Mouse (Mus musculus) 3T3-L1 (cell line): ENCODE measurements around the gene Cilp2.
A peak's percentile ranks its signal among the peaks of the same experiment; 100 is the strongest.

Experiments used
- DNase-seq: peaks from one replicate; pipeline ENCODE4 v3.0.0-alpha.2; 2015; ENCODE audit warnings: low read depth, low spot score

Cilp2 gene

GRCm38 (mm10) chr8:69901484-69902162, 14.1 kb upstream of the Cilp2 start:
- peak; percentile 98 for DNase-seq

DNA sequence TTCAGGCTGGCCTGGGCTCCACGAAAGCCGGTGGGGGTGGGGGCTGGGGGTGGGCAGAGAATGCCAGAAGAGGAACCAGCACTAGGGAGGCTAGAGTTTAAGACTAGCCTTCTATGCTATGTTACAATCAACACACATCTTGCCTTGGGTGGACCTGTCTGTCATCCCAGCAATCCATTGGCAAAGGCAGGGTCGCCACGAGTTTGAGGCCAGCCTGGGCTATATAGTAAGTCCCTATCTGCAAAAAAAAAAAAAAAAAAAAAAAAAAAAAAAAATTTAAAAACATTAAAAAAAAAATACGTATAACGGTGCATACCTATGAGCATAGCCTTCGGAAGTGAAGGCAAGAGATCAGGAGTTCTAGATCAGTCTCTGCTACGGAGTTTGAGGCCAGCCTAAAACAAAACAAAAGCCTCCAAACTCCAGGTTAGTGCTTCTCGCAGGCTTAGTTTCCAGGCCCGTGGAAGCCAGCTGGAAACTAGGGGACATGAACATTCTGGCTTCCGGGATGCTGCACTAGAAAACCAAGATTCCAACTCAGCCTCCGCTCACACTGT, 13.5 kb upstream of the Cilp2 start:
- peak; percentile 42 for DNase-seq

- DNase-seq: no peak
Observed at GRCm38 (mm10) chr8:69899876-69900275, 12.4 kb upstream of the Cilp2 start.

DNA sequence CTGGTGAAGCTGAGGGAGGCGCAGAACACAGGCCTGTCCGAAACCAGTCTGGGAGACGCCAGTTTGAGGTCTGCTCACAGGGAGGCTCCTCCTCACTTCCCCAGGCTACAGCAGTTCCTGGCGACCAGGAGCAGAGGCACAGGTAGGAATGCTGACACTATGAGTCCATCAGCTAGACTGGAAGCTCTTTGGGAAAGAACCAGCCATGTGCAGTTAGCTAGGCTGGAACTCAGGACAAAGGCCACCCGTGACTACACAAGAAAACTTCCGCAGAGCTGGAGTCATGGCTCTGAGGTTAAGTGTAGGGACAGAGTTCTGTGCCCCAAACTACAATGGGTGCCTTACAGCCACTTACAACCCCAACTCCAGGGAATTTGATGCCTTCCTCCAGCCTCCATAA, 10.4 kb upstream of the Cilp2 start:
- DNase-seq: no peak

- no peak for DNase-seq
Observed at GRCm38 (mm10) chr8:69895772-69896451, 8.4 kb upstream of the Cilp2 start.

GRCm38 (mm10) chr8:69894836-69895332, 7.4 kb upstream of the Cilp2 start:
- no peak for DNase-seq

- DNase-seq: peak; percentile 72
Observed at GRCm38 (mm10) chr8:69893863-69894262, 6.4 kb upstream of the Cilp2 start.

DNA sequence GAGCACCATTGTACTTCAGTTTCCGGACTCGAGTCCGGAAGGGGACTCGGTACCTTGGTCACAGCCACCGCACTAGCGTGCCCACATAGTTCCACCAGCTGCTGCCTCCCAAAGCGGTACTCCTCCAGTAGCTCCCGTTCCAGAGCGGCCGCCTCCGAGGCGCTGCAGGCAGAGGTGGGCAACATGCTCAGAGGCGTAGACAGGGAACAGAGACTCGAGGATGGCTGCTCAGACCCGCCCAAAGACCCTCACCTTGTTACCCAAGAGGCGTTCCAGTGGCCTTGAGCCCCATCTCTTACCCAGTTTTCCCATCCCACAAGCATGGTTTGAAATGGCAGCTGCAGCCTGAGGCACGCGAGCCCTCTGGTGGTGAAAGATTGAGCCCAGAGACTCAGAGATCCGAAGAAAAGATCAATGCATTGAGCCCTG, 3.3 kb upstream of the Cilp2 start:
- DNase-seq: peak; percentile 43

- DNase-seq: no peak
Observed at GRCm38 (mm10) chr8:69888902-69889301, 1.4 kb upstream of the Cilp2 start.

DNA sequence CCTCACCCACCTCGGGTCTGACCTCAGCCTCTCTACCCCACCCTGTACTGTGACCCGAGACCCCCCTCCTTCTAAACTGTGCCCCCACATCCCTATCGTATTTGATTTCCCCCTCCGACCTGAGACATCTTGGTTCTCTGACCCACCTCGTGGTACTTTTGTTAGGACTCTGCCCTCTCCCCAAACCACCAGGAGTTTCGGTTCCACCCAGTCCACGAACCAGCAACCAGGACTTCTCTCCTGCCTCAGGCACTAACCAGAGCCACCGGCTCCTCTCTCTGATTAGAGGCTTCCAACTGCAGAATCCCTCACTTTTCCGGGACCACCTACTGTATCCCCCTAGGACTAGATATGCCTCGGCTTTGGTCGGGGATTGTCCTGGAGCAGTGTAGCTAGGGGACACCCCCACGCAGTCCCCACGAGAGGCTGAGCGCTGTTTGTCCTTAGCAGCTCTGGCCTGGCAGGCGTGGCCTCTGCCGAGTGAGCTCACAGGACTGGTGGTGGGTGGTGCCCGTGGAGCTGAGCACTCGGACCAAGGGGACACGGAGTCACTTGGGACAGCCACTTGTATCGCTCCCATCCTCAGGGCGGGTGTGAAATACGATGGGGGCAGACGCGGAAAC, 868 bp upstream of the Cilp2 start:
- DNase-seq: no peak

DNA sequence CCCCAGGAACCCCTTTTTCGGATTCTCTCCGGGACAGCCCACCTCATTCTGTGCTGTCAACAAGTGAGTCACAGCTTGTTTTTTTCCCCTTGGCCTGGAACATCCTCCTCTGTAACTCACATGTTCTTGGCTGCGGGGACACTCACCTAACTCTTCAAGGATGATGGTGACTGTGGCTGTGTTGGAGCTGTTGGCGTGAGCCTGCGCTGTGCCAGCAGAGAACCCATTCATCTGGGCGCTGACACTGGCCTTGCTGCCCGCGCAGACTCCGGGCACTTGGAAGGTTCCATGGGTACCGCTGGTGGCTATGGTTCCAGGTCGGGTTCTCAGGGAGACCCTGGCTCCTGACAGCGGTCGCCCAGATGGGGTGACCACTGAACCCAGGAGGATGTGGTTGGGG, 3.3 kb downstream of the Cilp2 start:
- no peak for DNase-seq

DNA sequence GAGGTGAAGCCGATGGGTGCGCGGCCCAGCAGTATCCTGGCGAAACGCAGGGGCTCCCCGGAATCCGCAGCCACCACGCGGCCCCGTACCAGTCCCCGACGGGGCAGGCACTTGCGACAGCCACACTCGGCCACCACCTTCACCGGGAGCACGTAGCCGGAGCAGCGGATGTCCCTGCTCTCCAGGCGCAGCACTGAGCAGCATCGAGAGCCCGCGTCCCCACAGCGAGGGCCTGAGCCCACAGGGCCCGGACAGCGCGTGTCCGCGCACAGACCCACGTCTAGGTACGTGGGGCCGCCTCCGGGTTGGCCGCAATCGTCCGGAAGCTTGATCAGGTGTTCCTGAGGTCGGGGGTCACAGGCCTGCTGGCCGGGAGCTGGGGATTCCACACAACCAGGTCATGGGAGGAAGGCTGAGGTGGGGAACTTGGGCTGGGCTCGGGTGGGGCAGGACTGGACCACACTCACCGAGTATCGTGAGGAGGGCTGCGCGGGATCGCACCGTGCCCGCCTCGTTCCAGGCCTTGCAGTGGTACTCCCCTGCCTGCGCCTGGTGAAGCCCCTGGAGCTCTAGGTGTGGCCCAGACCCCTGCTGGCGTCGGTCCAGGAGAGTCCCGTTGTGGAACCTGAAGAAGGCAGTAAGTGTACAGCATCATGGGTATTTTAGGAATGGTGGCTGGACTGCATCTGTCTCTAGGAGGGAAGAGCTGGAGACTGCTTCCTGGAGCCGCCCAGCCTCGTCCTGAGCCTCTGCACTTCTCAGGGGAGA, 4.5 kb downstream of the Cilp2 start:
- DNase-seq: no peak

- DNase-seq: no peak
Observed at GRCm38 (mm10) chr8:69882021-69882756, 5.3 kb downstream of the Cilp2 start.

- no peak for DNase-seq
Observed at GRCm38 (mm10) chr8:69881261-69881865, 6.1 kb downstream of the Cilp2 start.

DNA sequence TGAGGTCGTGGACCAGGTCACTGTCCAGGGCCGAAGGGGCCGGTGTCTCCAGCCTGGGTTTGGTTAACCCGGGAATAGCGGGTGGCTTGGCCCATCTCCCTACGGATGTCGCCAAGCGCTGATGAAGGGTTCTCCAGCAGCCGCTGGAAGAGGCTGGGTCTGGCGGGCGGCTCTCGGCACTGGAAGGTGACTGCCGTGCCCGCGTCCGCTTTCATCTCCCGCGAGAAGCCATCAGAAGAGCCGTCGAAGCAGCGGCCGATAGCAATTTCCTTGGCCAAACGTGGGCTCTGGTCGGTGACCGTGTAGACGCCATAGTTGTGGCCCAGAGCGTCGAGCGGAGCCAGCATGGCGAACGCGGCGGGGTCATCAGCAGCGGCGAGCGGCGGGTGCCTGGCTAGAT, 6.6 kb downstream of the Cilp2 start:
- no peak for DNase-seq

DNA sequence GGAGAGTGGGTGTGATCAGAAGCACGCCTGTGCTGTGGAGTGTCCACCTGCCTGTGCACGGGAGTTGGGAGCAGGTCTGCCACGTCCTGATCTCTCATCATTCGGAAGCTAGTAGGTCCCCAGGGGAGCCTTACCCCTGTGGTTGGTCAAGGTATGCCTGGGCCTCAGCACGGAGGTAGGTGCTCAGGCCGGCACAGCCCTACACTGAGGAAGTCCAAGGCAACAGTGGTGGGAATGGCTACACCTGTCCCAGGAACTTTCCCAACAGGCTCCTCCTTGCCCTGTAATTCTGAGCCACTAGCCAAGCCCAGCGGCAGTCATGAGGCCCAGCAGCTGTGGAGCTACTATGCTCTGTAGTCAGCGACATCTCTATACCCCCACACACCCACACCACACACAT, 7.8 kb downstream of the Cilp2 start:
- DNase-seq: no peak

GRCm38 (mm10) chr8:69877992-69878391, 9.5 kb downstream of the Cilp2 start:
- DNase-seq: no peak

DNA sequence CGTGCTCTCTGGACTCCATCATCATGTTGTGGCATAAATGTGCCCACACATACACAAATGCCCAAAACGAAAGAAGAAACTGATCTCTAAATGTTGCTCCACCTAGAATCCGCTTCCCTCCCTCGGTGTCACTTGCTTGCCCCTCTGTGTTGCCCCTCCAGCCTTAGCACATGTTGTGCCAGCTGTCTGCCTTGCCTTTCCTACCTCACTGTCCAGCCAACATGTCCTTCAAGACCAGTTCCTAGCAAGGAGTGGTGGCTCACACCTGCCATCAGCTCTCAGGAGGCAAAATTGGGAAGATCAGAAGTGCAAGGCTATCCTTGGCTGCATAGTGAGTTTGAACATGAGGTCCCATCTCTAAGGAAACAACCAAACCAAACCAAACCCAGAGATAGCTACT, 10.1 kb downstream of the Cilp2 start:
- DNase-seq: no peak

DNA sequence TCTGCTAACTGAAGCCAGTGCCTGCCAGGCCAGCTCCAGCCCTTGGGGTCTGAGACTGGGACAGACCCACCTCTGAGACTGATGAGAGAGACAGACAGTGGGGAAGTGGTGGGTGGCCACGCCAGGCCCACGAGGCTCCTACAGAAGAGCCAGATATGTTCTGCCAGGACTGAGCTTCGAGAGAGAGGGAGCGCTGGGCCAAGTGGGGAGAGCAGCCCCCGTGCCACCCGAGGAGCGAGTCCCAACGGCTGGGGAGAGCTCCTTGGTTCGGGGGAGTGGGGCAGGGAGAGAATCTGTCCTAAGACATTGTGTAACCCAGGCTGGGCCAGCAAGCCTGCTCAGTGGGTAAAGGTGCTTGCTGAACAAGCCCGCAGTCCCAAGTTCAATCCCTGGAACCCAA, 10.5 kb downstream of the Cilp2 start:
- DNase-seq: no peak

- DNase-seq: peak; percentile 57
Observed at GRCm38 (mm10) chr8:69876097-69876496, 11.4 kb downstream of the Cilp2 start.

- peak; percentile 22 for DNase-seq
Observed at GRCm38 (mm10) chr8:69874654-69875053, 12.8 kb downstream of the Cilp2 start.
